In the genomic region with DNA sequence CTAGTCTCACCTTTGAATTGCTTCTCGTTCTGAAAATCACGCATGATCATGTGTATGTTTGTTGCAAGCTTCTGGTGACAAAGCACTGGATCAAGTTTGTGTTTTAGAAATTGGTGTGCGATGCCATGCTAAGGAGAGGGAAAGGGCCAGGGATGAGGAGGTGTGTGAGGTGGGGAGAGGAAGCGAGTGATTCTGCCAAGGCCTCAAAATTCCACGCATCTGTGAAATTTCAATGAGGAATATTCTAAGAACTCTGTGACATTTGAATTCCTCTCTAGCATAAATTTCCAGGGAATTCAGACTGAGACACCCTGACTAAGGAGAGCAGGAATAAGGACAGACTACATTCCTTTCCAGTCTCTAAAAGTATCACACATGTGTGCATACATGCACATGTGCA, we compare ENCODE assay signal across 30 mouse cellular contexts. TPM values are rescaled to one million over a fixed set of nuclear protein-coding genes. Genes with fewer than 3 reads are reported as not detected.
"Had no signal": no experiment of that assay in that cellular context is flagged by ENCODE, and none has a peak within 500 bp of the region (broad histone marks: within the 10 kb centered on the region; RNA-seq: fewer than 3 reads in every experiment).

No protein-coding gene starts in this region.

- ATAC-seq: forebrain, embryonic 16.5 days; hindbrain, embryonic 16.5 days; inflammation-experienced regulatory T-cells, adult 6 months; intestine, embryonic 15.5 days; intestine, postnatal 0 days had no signal

- H3K9me3 ChIP-seq: heart, embryonic 13.5 days; heart, embryonic 15.5 days; hindbrain, embryonic 10.5 days; hindbrain, embryonic 12.5 days; intestine, embryonic 15.5 days; limb, embryonic 10.5 days; limb, embryonic 12.5 days had no signal

- H3K4me3 ChIP-seq: gastrocnemius, adult 2 months; heart, adult 2 months; heart, embryonic 13.5 days; heart, embryonic 15.5 days; hindbrain, embryonic 10.5 days; hindbrain, embryonic 12.5 days; intestine, embryonic 15.5 days; layer of hippocampus, adult 2 months; limb, embryonic 10.5 days; limb, embryonic 12.5 days had no signal

- H3K4me2 ChIP-seq: heart, embryonic 11.5 days; heart, embryonic 13.5 days; heart, embryonic 15.5 days; hindbrain, embryonic 12.5 days; hindbrain, embryonic 14.5 days; intestine, embryonic 15.5 days; limb, embryonic 12.5 days had no signal

- H3K27ac ChIP-seq: gastrocnemius, adult 2 months; heart, adult 2 months; heart, embryonic 13.5 days; heart, embryonic 15.5 days; hindbrain, embryonic 10.5 days; hindbrain, embryonic 12.5 days; hindbrain, embryonic 14.5 days; intestine, embryonic 15.5 days; limb, embryonic 10.5 days; limb, embryonic 12.5 days had no signal

- H3K27me3 ChIP-seq: hindbrain, embryonic 12.5 days; intestine, embryonic 15.5 days had no signal

- DNase-seq: gastrocnemius, adult 2 months; gastrocnemius, postnatal 10 days; gastrocnemius, postnatal 25 days; heart, adult 2 months; heart, postnatal 4 days; kidney, adult 18-20 months; kidney, adult 8-10 months; kidney, postnatal 10 days; kidney, postnatal 25 days; kidney, postnatal 4 days; liver had no signal

- H3K9ac ChIP-seq: heart, embryonic 13.5 days; heart, embryonic 15.5 days; hindbrain, embryonic 12.5 days; hindbrain, embryonic 14.5 days; intestine, embryonic 15.5 days; limb, embryonic 12.5 days had no signal

- H3K36me3 ChIP-seq: heart, embryonic 13.5 days; heart, embryonic 15.5 days; hindbrain, embryonic 10.5 days; hindbrain, embryonic 12.5 days; intestine, embryonic 15.5 days; limb, embryonic 10.5 days; limb, embryonic 12.5 days had no signal

RNA-seq across cellular contexts. Expression of a gene that starts 1.4 kb away (rescaled TPM):
- total RNA-seq: gastrocnemius, adult 2 months; gastrocnemius, postnatal 10 days; gastrocnemius, postnatal 25 days; gastrocnemius, postnatal 4 days; granulocyte monocyte progenitor cell, adult 5-6 weeks; heart, adult 2 months; heart, postnatal 25 days had no signal
- polyA plus RNA-seq: heart, embryonic 15.5 days; heart, postnatal 0 days; inflammation-experienced regulatory T-cells, adult 6 months; intestine, embryonic 15.5 days; intestine, postnatal 0 days; kidney, embryonic 14.5 days; limb, embryonic 10.5 days; limb, embryonic 12.5 days had no signal
